In genomic region chr13:36467849-36468248, GRCm38 (mm10) we compare ENCODE assay signal across 14 mouse cellular contexts.
"Had no signal": no experiment of that assay in that cellular context is flagged by ENCODE, and none has a peak within 500 bp of the region (broad histone marks: within the 10 kb centered on the region; RNA-seq: fewer than 3 reads in every experiment).

No protein-coding gene starts in this region.

- H3K27me3 ChIP-seq: lung, embryonic 15.5 days; midbrain, embryonic 13.5 days; midbrain, embryonic 15.5 days; neural tube, embryonic 12.5 days; stomach, embryonic 15.5 days had no signal

- H3K36me3 ChIP-seq: lung, embryonic 15.5 days; midbrain, embryonic 13.5 days; midbrain, embryonic 15.5 days; neural tube, embryonic 12.5 days; stomach, embryonic 15.5 days had no signal

- H3K27ac ChIP-seq: lung, embryonic 15.5 days; macrophage; midbrain, embryonic 13.5 days; midbrain, embryonic 15.5 days; neural tube, embryonic 12.5 days; stomach, embryonic 15.5 days; stomach, postnatal 0 days had no signal

- H3K4me1 ChIP-seq: neural tube, embryonic 12.5 days; stomach, embryonic 15.5 days had no signal

- DNase-seq: lung, adult 18-20 months; lung, postnatal 36 days; right cerebral cortex, postnatal 14 days; thymus, adult 2 months; thymus, postnatal 25 days; thymus, postnatal 4 days had no signal

- H3K9ac ChIP-seq: lung, embryonic 15.5 days; midbrain, embryonic 13.5 days; midbrain, embryonic 15.5 days; neural tube, embryonic 12.5 days; stomach, embryonic 15.5 days had no signal

- H3K4me3 ChIP-seq: lung, embryonic 15.5 days; megakaryocyte, embryonic 14.5 days; midbrain, embryonic 13.5 days; midbrain, embryonic 15.5 days; neural tube, embryonic 12.5 days; stomach, embryonic 15.5 days had no signal
